Mouse (Mus musculus) bone marrow, adult 2 months (tissue): ENCODE results near the gene Zfp644. TPM values are rescaled to one million over a fixed set of nuclear protein-coding genes. Genes with fewer than 3 reads are reported as not detected.

Experiments used
- H3K27ac ChIP-seq: fragments of 200-500 bp; 2 replicates; pipeline ENCODE4 v1.5.1; 2012; ENCODE audit warnings: low read depth, mild to moderate bottlenecking, control low read depth, inconsistent platforms, low read length; ENCODE audit not compliant: control insufficient read depth, poor library complexity, insufficient read depth
- H3K4me1 ChIP-seq: fragments of 200-500 bp; 2 replicates; pipeline ENCODE4 v1.6.1; 2011; ENCODE audit warnings: low read length; ENCODE audit not compliant: control insufficient read depth, insufficient read depth
- H3K4me3 ChIP-seq: fragments of 200-500 bp; replicated peaks from 2 replicates; pipeline ENCODE3; 2011; ENCODE audit warnings: mild to moderate bottlenecking, low read depth, low read length, control low read depth; ENCODE audit not compliant: control insufficient read depth
- CTCF ChIP-seq: fragments of 200-500 bp; IDR thresholded peaks from 2 replicates; pipeline ENCODE4 v1.5.1; 2011; ENCODE audit warnings: low read length, control low read depth; ENCODE audit not compliant: control insufficient read depth, insufficient read depth
- POLR2A ChIP-seq: fragments of 200-500 bp; IDR thresholded peaks from 2 replicates; pipeline ENCODE4 v1.6.1; 2011; ENCODE audit warnings: low read depth, mild to moderate bottlenecking, control low read depth, low read length, borderline replicate concordance; ENCODE audit not compliant: control insufficient read depth
- WGBS: fragments of 180-500 bp; shearing (Covaris S2); methylation state at CpG from one replicate; pipeline ENCODE4 v1.1.7; 2018; 5-methylcytosine and 5-hydroxymethylcytosine counted together
- polyA plus RNA-seq: library from polyadenylated mRNA; stranded (reverse); fragments of >200 nt; gene quantifications from 2 replicates; pipeline ENCODE4 v1.2.4, GENCODE M21; 2011; ENCODE audit warnings: low replicate concordance; ENCODE audit not compliant: missing spikeins, insufficient read depth, insufficient read length

The Zfp644 gene
- polyA plus RNA-seq: 16.5 and 29.5 TPM in 2 replicates

GRCm38 (mm10) chr5:106696396-106697337 is at the start of gene Zfp644:
Gene Zfp644, minus strand, starts transcription at chr5:106697287.
- Histone ChIP-seq H3K4me3 (peak within 1 kb of the TSS; percentile 91), H3K4me1 (no peaks in the 10 kb centered on the region; the same call in 1 of the 2 replicates), H3K27ac (peak within 1 kb of the TSS; percentile 94)
- 3% methylated on average over 71 of the region's 71 CpGs for WGBS
- peak; percentile 58; the same call in 1 of the 2 replicates for TF ChIP-seq POLR2A
- TF ChIP-seq CTCF: no peak

GRCm38 (mm10) chr5:106739716-106740115 is 42.6 kb upstream of the Zfp644 start:
- no peak overlapping the region for H3K27ac ChIP-seq
- H3K4me3 ChIP-seq: no peak overlapping the region
- TF ChIP-seq POLR2A (no peak), CTCF (no peak)
- no peaks in the 10 kb centered on the region for H3K4me1 ChIP-seq
- whole genome bisulfite sequencing: 66% methylated on average over 6 of the region's 6 CpGs

- H3K4me3 ChIP-seq: no peak overlapping the region
- no peak overlapping the region for H3K27ac ChIP-seq
- no peaks in the 10 kb centered on the region for H3K4me1 ChIP-seq
- 71% methylated on average over 3 of the region's 3 CpGs for WGBS
- TF ChIP-seq CTCF (no peak), POLR2A (no peak)
Measured at GRCm38 (mm10) chr5:106723487-106723886, 26.4 kb upstream of the Zfp644 start.

- H3K27ac ChIP-seq: no peak overlapping the region
- no peaks in the 10 kb centered on the region for H3K4me1 ChIP-seq
- no peak for TF ChIP-seq POLR2A
- no peak for TF ChIP-seq CTCF
- 48% methylated on average over 5 of the region's 5 CpGs for whole genome bisulfite sequencing
- H3K4me3 ChIP-seq: no peak overlapping the region
Measured at GRCm38 (mm10) chr5:106722771-106723170, 25.7 kb upstream of the Zfp644 start.

- 86% methylated on average over 3 of the region's 3 CpGs for WGBS
- Histone ChIP-seq H3K4me3 (no peak overlapping the region), H3K27ac (no peak overlapping the region), H3K4me1 (peaks cover 2% of the 10 kb centered on the region)
- TF ChIP-seq CTCF (no peak), POLR2A (no peak)
Measured at GRCm38 (mm10) chr5:106711870-106712277, 14.8 kb upstream of the Zfp644 start.

- WGBS: 73% methylated on average over 5 of the region's 5 CpGs
- Histone ChIP-seq H3K27ac (no peak overlapping the region; the same call in 1 of the 2 replicates), H3K4me3 (no peak overlapping the region), H3K4me1 (peaks cover 2% of the 10 kb centered on the region)
- TF ChIP-seq CTCF: no peak
- TF ChIP-seq POLR2A: no peak
Measured at GRCm38 (mm10) chr5:106711220-106711726, 14.2 kb upstream of the Zfp644 start.

DNA sequence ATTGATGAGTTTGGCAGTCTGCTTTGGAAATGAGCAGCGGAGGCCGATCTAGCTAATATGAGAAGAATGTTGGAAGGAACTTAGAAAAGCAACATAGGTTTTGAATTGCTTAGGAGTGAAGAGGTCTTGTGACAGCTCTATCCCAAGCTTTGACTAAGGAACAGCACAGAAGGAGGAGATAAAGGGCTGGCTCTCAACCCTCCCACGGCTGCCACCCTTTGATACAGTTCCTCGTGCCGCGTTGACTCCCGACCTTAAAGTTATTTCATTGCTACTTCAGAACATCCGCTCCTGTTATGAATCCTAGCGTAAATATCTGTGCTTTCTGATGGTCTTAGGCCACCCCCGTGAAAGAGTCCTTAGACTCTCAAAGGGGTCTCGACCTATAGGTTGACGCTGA is 13.5 kb upstream of the Zfp644 start:
- TF ChIP-seq POLR2A (no peak), CTCF (no peak)
- Histone ChIP-seq H3K4me3 (no peak overlapping the region), H3K4me1 (peaks cover 2% of the 10 kb centered on the region), H3K27ac (peak overlapping the region; percentile 33)
- WGBS: 77% methylated on average over 12 of the region's 12 CpGs

DNA sequence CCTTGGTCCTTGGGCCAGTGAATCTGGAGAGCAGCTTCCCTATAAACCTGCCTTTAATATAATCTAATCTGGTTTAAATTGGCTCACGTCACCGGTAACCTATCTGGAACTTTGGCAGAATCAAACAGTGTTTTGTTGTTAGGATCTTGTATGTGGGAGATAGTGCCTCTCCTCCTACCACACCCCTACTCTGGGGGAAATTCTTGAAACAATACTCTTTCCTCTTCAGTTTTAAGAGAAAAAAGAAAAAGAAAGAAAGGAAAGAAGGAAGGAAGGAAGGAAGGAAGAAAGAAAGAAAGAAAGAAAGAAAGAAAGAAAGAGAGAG is 13.0 kb upstream of the Zfp644 start:
- no peak overlapping the region for H3K4me3 ChIP-seq
- H3K27ac ChIP-seq: peak overlapping the region; percentile 32
- 48% methylated on average over 2 of the region's 2 CpGs for WGBS
- TF ChIP-seq POLR2A: no peak
- TF ChIP-seq CTCF: no peak
- peaks cover 2% of the 10 kb centered on the region for H3K4me1 ChIP-seq
